Mouse (Mus musculus): ENCODE results near the gene Slc18b1.

- TF ChIP-seq CTCF (IDR thresholded peaks at IDR 0.05; ENCODE audit: extremely low read depth, insufficient read depth, low read length) (no peak), POLR2A (IDR thresholded peaks at IDR 0.05; ENCODE audit: extremely low read depth, insufficient read depth, low read length) (no peak)
Observed at GRCm38 (mm10) chr10:23804665-23805064, 7.9 kb downstream of the Slc18b1 start.

Measured in cortical plate, adult 2 months (tissue).